Mouse (Mus musculus) small intestine, adult 2 months (tissue): ENCODE data around the gene Crip1. TPM values are rescaled to one million over a fixed set of nuclear protein-coding genes. Genes with fewer than 3 reads are reported as not detected.

Experiments used
- H3K27ac ChIP-seq: fragments of 200-500 bp; 2 replicates; pipeline ENCODE4 v1.5.1; 2012; ENCODE audit warnings: low read depth, low read length, control low read depth, inconsistent platforms; ENCODE audit not compliant: insufficient read depth
- H3K27me3 ChIP-seq: fragments of 200-500 bp; 2 replicates; pipeline ENCODE4 v1.6.1; 2012; ENCODE audit warnings: mild to moderate bottlenecking, moderate library complexity, low read length, inconsistent platforms; ENCODE audit not compliant: control insufficient read depth, insufficient read depth
- H3K36me3 ChIP-seq: fragments of 200-500 bp; 2 replicates; pipeline ENCODE4 v1.6.1; 2012; ENCODE audit warnings: mild to moderate bottlenecking, low read length, control low read depth, inconsistent platforms; ENCODE audit not compliant: control insufficient read depth, insufficient read depth
- H3K4me1 ChIP-seq: fragments of 200-500 bp; 2 replicates; pipeline ENCODE4 v1.6.1; 2012; ENCODE audit warnings: low read length, inconsistent platforms, mixed read lengths; ENCODE audit not compliant: control insufficient read depth, insufficient read depth, insufficient read length
- H3K4me3 ChIP-seq: fragments of 200-500 bp; 2 replicates; pipeline ENCODE4 v1.5.1; 2012; ENCODE audit warnings: low read depth, mild to moderate bottlenecking, control low read depth, inconsistent platforms, low read length, moderate library complexity
- CTCF ChIP-seq: fragments of 200-500 bp; IDR thresholded peaks from 2 replicates; pipeline ENCODE4 v1.5.1; 2012; ENCODE audit warnings: low read depth, mild to moderate bottlenecking, control low read depth, inconsistent platforms, low read length, moderate library complexity, mixed read lengths; ENCODE audit not compliant: insufficient replicate concordance, insufficient read length; ENCODE audit errors: extremely low read depth
- POLR2A ChIP-seq: fragments of 200-500 bp; IDR thresholded peaks from 2 replicates; pipeline ENCODE4 v1.6.1; 2012; ENCODE audit warnings: low read depth, mild to moderate bottlenecking, control low read depth, inconsistent platforms, low read length, moderate library complexity
- WGBS: fragments of 180-500 bp; shearing (Covaris S2); methylation state at CpG from one replicate; pipeline ENCODE4 v1.1.7; 2018; 5-methylcytosine and 5-hydroxymethylcytosine counted together
- polyA plus RNA-seq: library from polyadenylated mRNA; depleted of rRNA; stranded (reverse); fragments of >200 nt; gene quantifications from 2 replicates; pipeline ENCODE4 v1.2.3, GENCODE M21; 2012

Gene Crip1
- polyA plus RNA-seq, 1 experiment = 16,576 TPM

DNA sequence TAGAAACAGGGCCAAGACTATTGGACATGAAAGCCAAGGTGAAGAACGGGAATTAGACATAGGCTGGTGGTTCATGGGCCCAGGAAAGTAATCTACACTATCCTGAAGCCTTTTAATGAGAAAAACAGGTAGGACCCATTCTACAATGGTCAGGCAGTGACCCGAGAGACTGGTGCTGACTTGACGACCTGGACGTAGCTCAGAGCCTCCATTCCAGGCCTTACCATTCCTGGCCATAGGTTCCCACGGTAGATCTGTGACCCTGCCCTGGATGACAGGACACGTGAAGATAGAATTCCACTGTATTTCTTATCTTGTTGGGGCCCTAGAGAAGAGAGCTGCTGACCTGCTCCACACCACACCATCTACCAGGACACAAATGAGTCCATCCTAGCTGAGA lies 7.8 kb upstream of the Crip1 start:
- 85% methylated on average over 6 of the region's 6 CpGs for WGBS
- TF ChIP-seq CTCF = no peak
- no peak for TF ChIP-seq POLR2A
- H3K4me1 ChIP-seq = peaks cover 15% of the 10 kb centered on the region
- H3K4me3 ChIP-seq = no peak overlapping the region
- H3K27ac ChIP-seq = no peak overlapping the region
- peaks cover 21% of the 10 kb centered on the region for H3K27me3 ChIP-seq
- peaks cover 20% of the 10 kb centered on the region for H3K36me3 ChIP-seq

DNA sequence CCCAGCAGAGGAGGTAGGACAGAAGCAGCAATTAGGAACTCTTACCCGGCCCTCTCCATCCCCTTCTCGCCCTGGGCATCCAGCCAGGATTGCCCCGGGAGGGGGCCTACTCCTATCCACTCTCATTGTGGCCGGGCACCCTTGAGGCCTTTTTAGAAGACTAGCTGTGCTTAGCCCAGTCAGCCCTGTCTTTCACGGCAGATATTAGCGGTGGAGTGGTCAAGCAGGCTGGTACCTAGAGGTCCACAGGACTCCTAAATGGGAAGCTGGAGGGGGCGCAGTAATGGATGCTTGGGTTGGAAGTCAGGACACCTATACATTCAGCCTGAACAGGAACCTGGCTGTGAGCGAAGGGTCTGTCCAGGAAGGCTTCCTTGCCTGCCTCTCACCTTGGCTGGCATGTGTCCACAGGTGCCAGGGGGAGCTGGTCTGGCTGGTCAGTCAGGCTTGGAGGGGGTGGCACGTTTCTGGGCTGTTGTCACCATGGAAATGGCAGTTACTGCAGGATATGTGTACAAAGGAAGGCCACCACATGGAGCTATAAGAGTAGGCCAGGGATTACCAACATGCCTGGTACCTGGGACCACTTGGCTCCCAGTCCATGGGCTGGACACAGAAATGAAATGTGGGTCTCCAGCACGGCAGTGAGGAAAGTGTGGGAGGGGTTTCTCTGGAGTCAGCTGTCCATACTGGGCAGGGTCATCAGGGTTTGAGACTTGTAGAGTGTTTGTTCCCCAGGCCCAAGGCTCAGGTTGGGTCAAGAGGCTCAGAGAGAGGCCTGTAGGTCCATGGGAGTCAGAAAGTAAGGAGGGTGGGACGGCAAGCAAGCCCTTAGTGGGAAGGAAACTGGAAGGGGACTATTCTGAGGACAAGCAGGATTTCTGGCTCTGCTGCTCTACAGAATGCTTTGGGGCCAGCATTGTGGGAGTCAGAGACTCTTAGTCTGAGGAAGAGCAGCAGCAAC lies 6.9 kb upstream of the Crip1 start:
- Histone ChIP-seq H3K4me1 (peaks cover 15% of the 10 kb centered on the region), H3K27me3 (peaks cover 21% of the 10 kb centered on the region), H3K27ac (no peak overlapping the region), H3K4me3 (peak overlapping the region; percentile 82; the same call in 1 of the 2 replicates), H3K36me3 (peaks cover 11% of the 10 kb centered on the region)
- 56% methylated on average over 11 of the region's 11 CpGs for WGBS
- TF ChIP-seq CTCF = no peak
- no peak for TF ChIP-seq POLR2A

GRCm38 (mm10) chr12:113139908-113140615 lies 6.1 kb upstream of the Crip1 start, which contains the start of gene Crip2:
TSS of gene Crip2 (plus strand) at chr12:113140236.
- Histone ChIP-seq H3K27me3 (peaks cover 21% of the 10 kb centered on the region), H3K27ac (peak within 1 kb of the TSS; percentile 83), H3K4me3 (peak within 1 kb of the TSS; percentile 82), H3K4me1 (peaks cover 19% of the 10 kb centered on the region), H3K36me3 (peaks cover 9% of the 10 kb centered on the region)
- TF ChIP-seq CTCF = no peak
- no peak for TF ChIP-seq POLR2A
- under 1% methylated on average over 68 of the region's 68 CpGs for WGBS

DNA sequence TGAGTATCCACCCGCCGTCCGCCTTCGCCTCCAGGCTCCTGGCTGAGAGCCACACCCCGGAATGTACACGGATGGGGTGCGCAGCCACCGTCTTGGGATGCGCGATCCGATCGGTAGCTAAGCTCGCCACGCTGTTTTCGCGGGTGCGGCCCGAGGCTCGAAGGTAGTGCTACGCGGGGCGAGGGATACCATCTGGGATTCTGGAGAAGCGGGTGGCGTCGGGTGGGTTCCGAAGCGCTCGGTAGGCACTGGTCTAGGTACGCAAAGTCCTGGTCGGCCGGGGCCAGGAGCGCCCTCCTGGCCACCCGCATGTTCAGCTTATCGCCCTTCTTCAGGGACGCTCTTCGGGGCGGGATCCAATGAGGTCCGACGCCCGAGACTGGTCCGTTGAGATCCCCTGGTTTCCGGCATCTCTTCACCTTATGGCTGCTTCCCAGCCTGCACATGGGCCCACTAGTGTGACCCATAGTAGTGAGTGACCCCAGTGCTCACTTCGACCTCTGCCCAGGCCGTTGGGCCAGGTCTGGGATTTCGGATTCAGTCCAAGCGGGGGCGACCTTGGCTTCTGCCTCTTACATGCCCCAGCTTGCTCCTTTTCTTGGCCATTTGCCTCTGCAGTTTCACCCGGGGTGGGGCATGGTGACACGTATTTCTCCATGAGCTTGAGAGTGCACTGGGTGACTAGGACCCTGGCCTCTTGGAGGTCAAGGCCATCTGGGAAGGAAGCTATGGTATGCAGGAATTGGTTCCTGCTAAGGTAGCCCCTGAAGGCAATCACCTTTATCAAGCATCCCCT lies 5.3 kb upstream of the Crip1 start:
- peak overlapping the region; percentile 83 for H3K27ac ChIP-seq
- peak overlapping the region; percentile 82 for H3K4me3 ChIP-seq
- peaks cover 6% of the 10 kb centered on the region for H3K36me3 ChIP-seq
- peaks cover 21% of the 10 kb centered on the region for H3K27me3 ChIP-seq
- WGBS = 3% methylated on average over 49 of the region's 49 CpGs
- peaks cover 19% of the 10 kb centered on the region for H3K4me1 ChIP-seq
- TF ChIP-seq POLR2A = no peak

GRCm38 (mm10) chr12:113141531-113141973 lies 4.6 kb upstream of the Crip1 start:
- Histone ChIP-seq H3K4me1 (peaks cover 24% of the 10 kb centered on the region), H3K27me3 (peaks cover 21% of the 10 kb centered on the region), H3K27ac (peak overlapping the region; percentile 83), H3K4me3 (peak overlapping the region; percentile 82), H3K36me3 (peaks cover under 1% of the 10 kb centered on the region; the same call in 1 of the 2 replicates)
- TF ChIP-seq CTCF (no peak), POLR2A (no peak)
- 39% methylated on average over 8 of the region's 8 CpGs for WGBS

DNA sequence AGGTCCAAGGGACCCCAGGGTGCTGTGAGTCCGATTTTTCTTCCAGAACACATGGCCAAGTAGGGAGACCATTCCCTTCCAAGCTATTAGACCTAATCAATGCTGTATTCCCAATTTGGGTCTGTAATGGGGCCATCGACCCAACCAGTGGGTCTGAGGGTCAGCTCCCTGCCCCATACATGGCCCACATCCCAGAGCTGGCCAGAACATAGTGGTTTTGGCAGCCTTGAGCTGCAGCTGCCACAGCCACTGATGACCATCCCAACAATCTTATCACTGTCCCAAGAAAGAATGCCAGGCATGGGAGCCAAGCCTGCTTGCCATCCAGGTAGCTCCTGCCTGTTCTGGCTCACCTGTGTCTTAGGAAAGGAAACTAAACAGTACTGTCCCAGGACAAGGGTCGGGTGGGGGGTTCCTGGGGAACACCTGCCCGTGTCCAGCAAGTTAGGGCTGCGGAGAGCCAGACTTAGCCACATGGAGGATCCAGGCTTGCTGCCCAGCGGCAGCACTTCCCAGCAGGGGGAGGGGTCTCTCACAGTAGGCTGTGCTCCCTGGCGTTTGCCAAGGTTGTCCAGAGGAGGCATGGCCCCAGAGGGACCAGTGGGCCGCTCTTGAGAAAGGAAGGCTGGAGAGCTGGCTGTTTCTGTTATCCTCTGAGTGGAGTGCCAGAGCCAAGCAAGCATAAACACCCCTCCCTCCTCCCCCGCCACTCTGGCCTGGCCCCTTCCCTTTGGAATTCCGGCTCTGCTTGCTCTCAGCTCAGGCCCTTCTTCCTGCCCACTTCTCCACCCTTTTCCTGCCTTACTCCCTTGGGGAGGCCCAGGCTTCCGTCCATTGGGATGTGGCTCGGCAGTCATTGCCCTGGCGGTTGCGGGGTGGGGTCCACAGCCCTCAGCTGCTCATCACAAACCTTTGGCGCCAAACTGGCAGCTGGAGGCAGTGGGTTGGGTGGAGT lies 3.8 kb upstream of the Crip1 start:
- H3K4me1 ChIP-seq = peaks cover 31% of the 10 kb centered on the region
- H3K27me3 ChIP-seq = peaks cover 21% of the 10 kb centered on the region
- no peak for TF ChIP-seq POLR2A
- no peak for TF ChIP-seq CTCF
- H3K27ac ChIP-seq = peak overlapping the region; percentile 83
- WGBS = 21% methylated on average over 15 of the region's 15 CpGs
- no peaks in the 10 kb centered on the region; the same call in 1 of the 2 replicates for H3K36me3 ChIP-seq
- peak overlapping the region; percentile 82 for H3K4me3 ChIP-seq
